Mouse (Mus musculus): Measurements from ENCODE around the gene Kif26b.

GRCm38 (mm10) chr1:178861392-178861762 is 332.5 kb downstream of the Kif26b start:
- TF ChIP-seq POLR2A (IDR thresholded peaks at IDR 0.05; ENCODE audit: low read depth, low read length) = no peak
- no peak for TF ChIP-seq CTCF (IDR thresholded peaks at IDR 0.05; ENCODE audit: extremely low read depth, insufficient read length, insufficient replicate concordance, low read depth, low read length)
